Mouse (Mus musculus) E14TG2a.4 (cell line): ENCODE data around the gene Cct4.

Experiments
- CTCF ChIP-seq: conservative IDR thresholded peaks from 2 replicates; pipeline ENCODE4 v1.5.1; 2014; ENCODE audit warnings: low read length
- POU5F1 ChIP-seq: IDR thresholded peaks from 2 replicates; pipeline ENCODE4 v1.6.1; 2014; ENCODE audit warnings: low read length, borderline replicate concordance

GRCm38 (mm10) chr11:22978215-22978614, 12.1 kb upstream of the Cct4 start:
- TF ChIP-seq CTCF (no peak), POU5F1 (no peak)
